Mouse (Mus musculus) adrenal gland, adult 8-10 months (tissue): ENCODE data around the gene Olfr1501. TPM values are rescaled to one million over a fixed set of nuclear protein-coding genes. Genes with fewer than 3 reads are reported as not detected.
"Not testable (repeated sequence)": the region's sequence is repeated elsewhere in the genome, so short reads cannot be mapped to it uniquely, and the experiment has no call there.

Source experiments
- DNase-seq: peaks from one replicate; pipeline ENCODE4 v3.0.0; 2022
- total RNA-seq, 4 experiments: library from RNA; stranded (reverse); gene quantifications; 2 replicates each; pipeline ENCODE4 v1.2.4; 2022

Olfr1501 gene
- not detected for total RNA-seq

DNA sequence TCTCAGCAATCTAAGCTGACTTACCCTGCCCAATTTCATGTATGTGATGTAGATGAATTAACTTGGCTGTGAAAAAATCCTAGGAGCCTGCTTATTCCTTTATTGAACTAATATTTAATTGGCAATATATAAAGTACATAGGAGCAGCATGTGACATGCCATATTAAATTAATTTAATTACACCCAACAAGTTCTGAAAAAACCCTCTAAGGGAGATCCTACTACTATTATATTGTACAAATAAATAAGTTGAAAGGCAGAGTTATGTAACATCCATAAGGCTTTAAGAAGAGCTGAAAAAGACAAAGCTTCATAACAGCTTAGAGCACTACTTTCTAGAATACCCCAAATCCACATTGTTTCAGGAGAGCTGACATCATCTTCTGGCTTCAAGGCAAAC lies at the start of gene Olfr1501:
Gene Olfr1501, minus strand, starts transcription at position 101 of the 400 bp plus-strand sequence.
- not testable (repeated sequence) for DNase-seq

DNA sequence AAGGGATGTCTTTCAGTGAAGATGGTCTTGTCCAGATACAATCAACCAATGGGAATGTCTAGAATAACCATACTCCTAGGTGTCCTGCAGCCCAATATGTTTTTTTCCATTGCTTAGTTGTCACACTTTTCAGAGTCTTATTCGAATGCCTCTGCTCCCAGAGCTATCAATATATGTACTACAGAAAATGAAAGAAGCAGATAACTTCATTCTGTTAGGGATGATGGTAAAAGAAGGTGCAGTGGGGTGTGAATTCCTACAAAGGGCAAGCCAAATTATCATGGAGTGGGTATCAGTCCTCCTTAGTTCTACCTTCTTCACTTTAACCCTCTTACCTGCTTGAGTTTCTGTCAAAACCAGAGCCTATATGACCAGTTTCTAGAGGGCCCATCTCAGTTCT lies 47.3 kb upstream of the Olfr1501 start, which contains the start of gene Olfr1504:
Gene Olfr1504, minus strand, starts transcription at position 101 of the 400 bp plus-strand sequence.
- DNase-seq, result no peak

DNA sequence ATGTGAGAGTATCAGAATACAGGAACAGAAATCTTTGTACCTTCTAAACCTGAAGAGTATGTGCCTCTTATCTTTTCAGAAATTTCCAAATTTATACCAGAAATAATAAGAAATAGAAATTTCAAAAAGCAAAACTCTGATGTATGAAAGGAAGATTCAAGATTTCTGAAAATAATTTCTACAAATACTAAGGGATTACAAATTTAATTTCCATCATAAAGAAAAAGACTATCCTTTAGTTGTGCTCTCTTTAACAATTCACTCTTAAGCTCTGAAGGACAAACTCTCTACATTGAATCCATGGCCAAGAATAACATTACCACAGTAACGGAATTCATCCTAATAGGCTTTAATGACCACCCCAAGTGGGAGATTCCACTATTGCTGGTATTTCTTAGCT lies 11.0 kb upstream of the Olfr1501 start, which contains the start of gene Olfr1502:
Gene Olfr1502, plus strand, starts transcription at position 301 of the 400 bp plus-strand sequence.
- DNase-seq, result no peak

DNA sequence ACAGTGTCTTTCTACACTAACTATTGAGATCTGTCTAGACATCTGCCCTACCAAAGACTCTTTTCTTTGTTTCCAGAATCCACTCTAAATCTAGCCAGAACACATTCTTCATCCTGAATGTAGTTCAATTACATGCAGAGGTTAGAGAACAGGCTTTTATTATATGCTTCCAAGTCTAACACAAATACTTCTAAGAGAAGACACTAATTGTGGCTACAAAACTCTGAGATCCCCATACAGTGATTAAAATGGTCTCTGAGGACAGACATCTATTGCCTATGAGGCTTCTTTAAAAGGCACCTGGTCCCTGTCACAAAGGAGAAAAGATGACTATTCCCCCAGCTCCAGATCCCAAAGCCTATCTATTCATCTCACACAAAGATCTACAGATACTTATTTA lies 20.1 kb downstream of the Olfr1501 start, which contains the start of gene Olfr1500:
Gene Olfr1500, minus strand, starts transcription at position 101 of the 400 bp plus-strand sequence.
- no peak for DNase-seq

DNA sequence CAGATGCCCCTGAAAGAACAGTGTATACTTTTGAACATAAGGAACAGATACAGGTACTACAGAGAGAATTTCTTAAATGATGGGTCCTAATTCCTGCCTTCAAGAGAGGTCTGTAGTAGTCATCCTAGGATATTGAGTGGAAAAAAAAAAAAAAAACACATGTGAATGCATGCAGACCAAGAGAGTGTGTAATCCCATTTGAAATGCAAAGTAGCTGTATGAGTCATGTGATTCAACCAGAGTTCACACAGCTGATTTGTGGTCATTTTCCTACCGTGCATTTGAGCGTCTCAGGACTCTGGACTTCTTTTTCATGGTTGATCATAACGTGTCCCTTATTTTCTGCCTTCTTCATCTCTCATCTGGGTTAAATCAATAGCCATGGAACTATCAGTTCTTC lies 22.0 kb downstream of the Olfr1501 start:
- DNase-seq, result no peak

DNA sequence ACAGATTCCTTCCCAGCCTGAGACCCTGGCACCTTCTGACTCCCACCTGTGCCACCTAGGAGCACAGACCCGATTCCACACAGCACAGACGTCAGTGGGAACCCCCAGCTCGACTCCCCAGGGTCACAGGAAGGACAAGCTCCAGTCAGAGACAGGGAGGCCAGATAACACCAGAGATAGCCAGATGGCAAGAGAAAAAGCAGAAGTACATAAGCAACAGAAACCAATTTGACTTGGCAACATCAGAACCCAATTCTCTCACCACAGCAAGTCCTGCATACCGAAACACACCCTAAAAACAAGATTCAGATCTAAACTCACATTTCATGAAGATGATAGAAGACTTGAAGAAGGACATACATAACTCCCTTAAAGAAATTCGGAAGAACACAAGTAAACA lies 29.6 kb downstream of the Olfr1501 start:
- no peak for DNase-seq

DNA sequence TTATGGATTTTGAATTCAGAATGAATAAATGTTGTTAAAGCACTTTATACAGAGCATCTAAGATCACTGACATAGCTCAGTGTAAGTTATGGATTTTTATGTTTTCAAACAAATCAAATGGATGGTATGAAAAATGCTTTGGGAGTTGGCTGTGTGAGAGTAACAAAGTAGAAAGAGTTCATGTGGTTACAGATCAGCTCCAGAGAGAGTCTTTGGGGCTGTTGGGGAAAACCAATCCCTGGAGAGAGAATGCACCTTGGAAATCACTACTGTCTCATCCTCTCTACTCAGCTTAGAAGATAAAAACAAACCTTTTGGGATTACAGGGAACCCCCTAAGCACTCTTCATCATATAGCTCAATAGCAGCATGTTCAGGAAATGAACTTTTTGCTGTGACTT lies 31.1 kb downstream of the Olfr1501 start, which contains the start of gene Olfr1499:
Gene Olfr1499, minus strand, starts transcription at position 101 of the 400 bp plus-strand sequence.
- no peak for DNase-seq

DNA sequence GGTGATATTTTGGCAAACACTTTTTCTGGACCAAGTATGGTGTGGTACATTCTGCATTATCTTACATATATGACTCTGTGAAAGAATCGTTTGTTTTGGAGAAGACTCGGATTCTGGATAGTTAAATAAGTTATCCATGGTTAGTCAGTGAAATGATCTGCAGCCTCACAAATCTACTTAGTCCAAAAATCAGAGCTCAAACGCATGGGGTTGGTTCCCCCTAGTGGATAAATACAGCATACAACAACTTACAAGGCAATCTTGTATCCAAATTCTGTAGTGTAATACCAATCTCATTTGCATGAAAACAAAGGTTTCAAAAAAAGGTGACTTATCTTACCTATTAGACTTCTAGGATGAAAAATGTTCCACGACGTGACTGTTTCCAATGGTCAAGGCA lies 31.7 kb downstream of the Olfr1501 start:
- no peak for DNase-seq

DNA sequence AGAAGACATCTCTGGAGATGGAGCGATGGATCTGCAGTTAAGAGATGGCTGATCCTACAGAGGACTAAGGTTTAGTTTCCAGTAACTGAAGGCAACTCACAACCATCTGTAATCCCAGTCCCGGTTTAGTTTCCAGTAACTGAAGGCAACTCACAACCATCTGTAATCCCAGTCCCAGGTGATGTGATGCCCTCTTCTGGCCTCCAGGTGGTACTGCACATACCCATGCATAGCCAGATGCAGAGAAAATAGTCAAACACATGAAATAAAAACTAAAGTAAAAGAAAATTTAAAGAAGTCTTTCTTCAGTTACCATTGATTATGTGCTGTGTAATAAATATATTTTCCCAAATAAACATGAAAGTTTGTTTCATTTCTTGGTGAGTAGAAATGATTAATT lies 37.7 kb downstream of the Olfr1501 start:
- DNase-seq, result no peak

DNA sequence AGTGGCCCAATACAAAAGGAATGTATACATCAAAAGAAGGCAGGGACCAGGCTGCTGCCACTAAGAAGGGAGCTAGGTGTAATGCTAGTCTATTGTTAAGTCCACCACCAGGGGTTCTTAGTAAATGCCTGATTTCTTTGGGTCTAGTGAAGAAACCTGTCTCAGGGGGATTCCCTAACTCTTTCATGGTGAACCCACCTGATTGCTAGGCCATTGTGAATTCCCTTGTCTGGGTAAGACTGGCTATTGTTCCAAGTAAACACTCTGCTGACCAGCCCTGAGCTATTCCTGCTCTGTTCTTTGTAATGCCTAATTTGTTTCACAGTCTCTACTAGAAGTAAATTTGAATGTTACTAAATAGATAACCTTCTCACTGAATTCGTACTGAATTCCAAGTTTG lies 45.0 kb downstream of the Olfr1501 start:
- not testable (repeated sequence) for DNase-seq

DNA sequence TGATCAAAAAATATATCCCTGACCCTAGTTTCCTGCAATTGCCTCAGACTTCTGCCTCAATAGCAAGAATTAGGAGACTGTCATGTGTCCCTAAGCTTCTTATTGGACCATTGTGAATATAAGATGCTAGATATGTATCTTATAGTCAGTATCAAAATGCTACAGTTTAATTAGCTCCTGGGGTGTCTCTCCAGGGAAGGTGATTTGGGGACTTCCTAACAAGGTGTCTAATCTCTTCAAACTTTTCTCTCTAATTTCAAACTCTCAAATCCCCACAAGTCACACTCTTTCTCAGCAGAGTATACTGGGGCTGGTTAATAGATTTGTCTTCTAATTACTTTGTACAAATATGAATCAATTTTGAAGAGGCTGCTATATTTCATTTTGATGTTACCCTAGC lies 52.4 kb downstream of the Olfr1501 start, which contains the start of gene Olfr1497:
Gene Olfr1497, minus strand, starts transcription at position 101 of the 400 bp plus-strand sequence.
- DNase-seq, result no peak

Other genes with a start within 250 kb of the Olfr1501 start
- not detected for gene Olfr1487, start 233.3 kb downstream of the Olfr1501 start, total RNA-seq
- not detected for gene Olfr1489, start 219.1 kb downstream of the Olfr1501 start, total RNA-seq
- gene Olfr1490, start 199.6 kb downstream of the Olfr1501 start, total RNA-seq, result not detected
- gene Olfr1491, start 153.4 kb downstream of the Olfr1501 start, total RNA-seq, result not detected
- not detected for gene Olfr1493-ps1, start 127.4 kb downstream of the Olfr1501 start, total RNA-seq
- not detected for gene Olfr1494, start 111.0 kb downstream of the Olfr1501 start, total RNA-seq
- gene Olfr1495, start 86.1 kb downstream of the Olfr1501 start, total RNA-seq, result not detected
- gene Olfr1496, start 72.8 kb downstream of the Olfr1501 start, total RNA-seq, result not detected
- not detected for gene Olfr1497, start 52.5 kb downstream of the Olfr1501 start, total RNA-seq
- gene Olfr1499, start 31.2 kb downstream of the Olfr1501 start, total RNA-seq, result not detected
- gene Olfr1500, start 20.2 kb downstream of the Olfr1501 start, total RNA-seq, result not detected
- gene Olfr1502, start 11.1 kb upstream of the Olfr1501 start, total RNA-seq, result not detected
- not detected for gene Olfr1504, start 47.2 kb upstream of the Olfr1501 start, total RNA-seq
- gene Olfr1505, start 62.8 kb upstream of the Olfr1501 start, total RNA-seq, result not detected